Mouse (Mus musculus) ovary, adult 18-20 months (tissue): ENCODE measurements around the gene Irf8.
"Not testable (repeated sequence)": the region's sequence is repeated elsewhere in the genome, so short reads cannot be mapped to it uniquely, and the experiment has no call there.

Experiments
- DNase-seq: peaks from one replicate; pipeline ENCODE4 v3.0.0; 2022; ENCODE audit warnings: low spot score, mixed read lengths

Gene Irf8

DNA sequence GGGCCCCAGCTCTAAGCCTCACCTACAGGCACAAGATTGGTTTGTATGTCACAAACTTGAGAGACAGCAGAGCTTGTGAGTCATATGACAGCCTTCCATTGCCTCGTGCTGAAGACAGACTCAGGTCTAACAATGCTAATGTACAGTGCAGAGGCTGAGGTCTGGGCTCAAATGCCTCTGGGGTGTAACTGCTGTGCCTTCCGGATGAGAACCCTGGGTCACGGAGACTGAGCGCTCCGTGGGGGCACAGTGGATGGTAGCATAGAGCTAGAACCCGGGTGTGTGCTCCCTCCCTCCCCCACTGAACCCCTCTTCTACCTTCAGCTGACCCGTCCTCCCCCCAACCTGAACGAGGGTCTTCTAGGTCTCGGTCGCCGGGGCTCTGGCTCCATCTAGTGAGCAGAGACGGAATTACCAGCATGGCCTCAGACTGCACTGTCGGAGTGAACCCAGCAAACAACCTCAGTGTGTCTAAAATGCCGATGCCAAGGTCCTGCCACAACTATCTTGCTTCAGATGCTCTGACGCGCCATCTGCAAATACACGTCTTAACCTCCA is 64.2 kb downstream of the Irf8 start:
- DNase-seq, result no peak

DNA sequence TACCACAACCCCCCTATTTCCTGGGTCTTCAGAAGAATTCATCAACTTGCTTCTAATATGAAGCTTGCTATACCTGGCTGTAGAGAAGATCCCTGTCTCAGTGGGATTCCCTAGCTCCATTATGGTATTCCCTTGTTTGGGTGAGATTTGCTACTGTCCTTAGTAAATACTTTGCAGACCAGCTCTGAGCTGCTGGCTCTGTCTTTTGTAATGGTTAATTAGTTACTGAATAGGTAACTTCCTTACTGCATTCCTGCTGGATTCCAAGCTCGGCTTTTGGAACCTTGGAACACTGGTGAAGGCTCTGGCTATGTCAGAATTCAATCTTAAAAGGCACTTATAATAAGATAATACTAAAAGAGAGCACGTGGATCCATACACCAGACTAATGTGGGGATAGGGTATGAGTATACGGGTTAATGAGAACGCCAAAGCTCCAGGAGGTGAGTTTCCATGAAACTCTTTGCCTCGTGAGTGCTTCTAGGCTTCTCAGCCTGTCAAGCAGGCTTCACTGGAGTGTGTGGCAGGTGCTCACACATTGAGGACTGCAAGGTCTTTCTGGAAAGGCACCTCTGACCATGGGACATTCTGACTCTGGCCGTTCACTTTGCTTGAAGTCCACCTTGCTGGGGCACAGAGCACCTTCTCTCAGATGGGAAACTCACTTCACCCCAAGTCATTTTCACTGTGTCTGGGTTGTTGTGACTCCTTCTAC is 67.7 kb downstream of the Irf8 start:
- DNase-seq, result not testable (repeated sequence)

DNA sequence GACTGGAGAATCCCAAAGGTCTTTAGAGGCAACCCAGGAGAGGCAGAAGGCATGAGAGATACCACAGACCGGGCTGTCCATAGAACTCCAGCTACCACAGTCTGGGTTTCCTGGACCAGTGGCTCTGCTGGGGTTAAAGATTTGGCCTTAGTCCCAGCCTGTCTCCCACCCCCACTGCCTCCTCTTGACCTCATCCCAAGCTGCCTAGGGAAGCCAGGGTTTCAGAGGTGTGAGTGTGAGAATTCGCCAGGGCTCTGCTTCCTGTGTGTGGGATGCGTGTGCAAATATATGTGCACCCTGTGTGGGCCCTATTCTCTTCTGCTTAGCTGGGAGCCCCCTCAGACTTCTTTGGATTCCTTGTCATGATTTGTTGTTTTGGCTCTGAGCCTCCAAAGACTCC is 68.6 kb downstream of the Irf8 start:
- DNase-seq, result no peak
